Mouse (Mus musculus): ENCODE measurements around the gene Gm20388.

GRCm38 (mm10) chr8:123992587-123992986 is 4081.9 kb downstream of the Gm20388 start:
- no peak for TF ChIP-seq POLR2A (IDR thresholded peaks at IDR 0.05; ENCODE audit: borderline replicate concordance, insufficient read depth, low read length)
- peak; percentile 20; the same call in 1 of the 2 replicates for TF ChIP-seq CTCF (IDR thresholded peaks at IDR 0.05; ENCODE audit: borderline replicate concordance, insufficient read depth, low read depth, low read length)
